Mouse (Mus musculus) intestine, embryonic 14.5 days (tissue): ENCODE measurements around the gene Slc46a1. TPM values are rescaled to one million over a fixed set of nuclear protein-coding genes. Genes with fewer than 3 reads are reported as not detected.

ENCODE experiments used
- ATAC-seq: fragments of 200-750 bp; cut with Nextera tagmentation; replicated peaks from 2 replicates; pipeline ENCODE4 v1.8.0; 2017; ENCODE audit warnings: low read depth, moderate number of reproducible peaks, moderate TSS enrichment, moderate library complexity; ENCODE audit not compliant: low FRiP score, low TSS enrichment
- DNase-seq: peaks from one replicate; pipeline ENCODE4 v3.0.0-alpha.2; 2018; ENCODE audit warnings: low spot score
- H3K27ac ChIP-seq: fragments of 300-500 bp; sonication (generic); 2 replicates; pipeline ENCODE4 v1.5.1; 2014; ENCODE audit warnings: low read depth, mild to moderate bottlenecking, control low read depth
- H3K27me3 ChIP-seq: fragments of 300-500 bp; sonication (generic); replicated peaks from 2 replicates; pipeline ENCODE4 v1.6.1; 2014; ENCODE audit warnings: low read length, control low read depth; ENCODE audit not compliant: control insufficient read depth, insufficient read depth
- H3K36me3 ChIP-seq: fragments of 300-500 bp; sonication (generic); 2 replicates; pipeline ENCODE4 v1.6.1; 2014; ENCODE audit warnings: low read length, control low read depth; ENCODE audit not compliant: control insufficient read depth, insufficient read depth
- H3K4me1 ChIP-seq: fragments of 300-500 bp; sonication (generic); replicated peaks from 2 replicates; pipeline ENCODE4 v1.6.1; 2014; ENCODE audit warnings: low read length, control low read depth, mixed read lengths; ENCODE audit not compliant: control insufficient read depth, insufficient read depth
- H3K4me2 ChIP-seq: fragments of 300-500 bp; sonication (generic); 2 replicates; pipeline ENCODE4 v1.6.1; 2014; ENCODE audit warnings: low read length
- H3K4me3 ChIP-seq: fragments of 300-500 bp; sonication (generic); 2 replicates; pipeline ENCODE4 v1.5.1; 2014; ENCODE audit warnings: low read depth, low read length, control low read depth, mixed read lengths
- H3K9ac ChIP-seq: fragments of 300-500 bp; sonication (generic); 2 replicates; pipeline ENCODE4 v1.6.1; 2014; ENCODE audit warnings: mild to moderate bottlenecking, low read length
- H3K9me3 ChIP-seq: fragments of 300-500 bp; sonication (generic); 2 replicates; pipeline ENCODE4 v1.6.1; 2016; ENCODE audit warnings: low read length, control low read depth; ENCODE audit not compliant: control insufficient read depth
- WGBS: fragments of 180-500 bp; shearing (Covaris S2); extraction: QIAGEN DNeasy Blood & Tissue Kit; methylation state at CpG from one replicate; pipeline ENCODE4 v1.1.7; 2014; 5-methylcytosine and 5-hydroxymethylcytosine counted together
- polyA plus RNA-seq: library from polyadenylated mRNA; unstranded; fragments of >200 nt; fragmentation: Nextera tagmentation; extraction: Ambion mirVana; gene quantifications from 2 replicates; pipeline ENCODE4 v1.2.1, GENCODE M21; 2014

Gene Slc46a1
- polyA plus RNA-seq, 1 experiment from 2014 or later: 12.4 TPM

DNA sequence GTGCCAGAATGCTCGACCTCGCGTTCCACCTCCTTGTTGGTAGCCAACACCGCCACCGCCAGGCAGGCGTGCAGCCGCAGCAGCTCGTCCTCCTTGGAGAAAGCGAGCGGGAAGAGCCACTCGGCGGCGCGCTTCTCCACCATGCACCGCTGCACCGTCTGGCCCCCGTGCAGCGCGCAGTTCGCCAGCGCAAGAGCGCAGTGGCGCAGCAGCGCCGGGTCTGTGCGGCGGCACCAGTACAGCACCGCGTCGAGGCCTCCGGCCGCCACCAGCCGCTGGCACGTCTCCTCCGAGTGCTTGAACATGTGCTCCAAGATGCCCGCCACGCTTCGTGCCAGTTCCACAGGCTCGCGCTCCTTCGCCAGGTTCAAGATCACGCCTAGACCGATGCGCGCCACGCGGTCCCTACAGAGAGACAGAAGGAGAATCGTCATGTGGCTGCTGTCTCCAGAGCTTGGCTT, 25.3 kb downstream of the Slc46a1 start:
- Histone ChIP-seq H3K9ac (no peak overlapping the region), H3K4me2 (peak overlapping the region; percentile 42), H3K36me3 (no peaks in the 10 kb centered on the region), H3K27ac (no peak overlapping the region), H3K9me3 (no peaks in the 10 kb centered on the region), H3K4me3 (peak overlapping the region; percentile 18), H3K27me3 (peaks cover 67% of the 10 kb centered on the region), H3K4me1 (no peaks in the 10 kb centered on the region)
- ATAC-seq: 0 out of 2 replicates have a peak, but pooled peaks have one; percentile 66
- WGBS: 12% methylated on average over 48 of the region's 48 CpGs
- peak; percentile 61 for DNase-seq

GRCm38 (mm10) chr11:78495904-78496303, 30.4 kb downstream of the Slc46a1 start:
- Histone ChIP-seq H3K4me1 (peaks cover 6% of the 10 kb centered on the region; the same call in 1 of the 2 replicates), H3K27ac (no peak overlapping the region), H3K9ac (no peak overlapping the region), H3K36me3 (no peaks in the 10 kb centered on the region), H3K4me2 (no peak overlapping the region), H3K27me3 (peaks cover 43% of the 10 kb centered on the region), H3K4me3 (no peak overlapping the region), H3K9me3 (no peaks in the 10 kb centered on the region)
- DNase-seq (peak; percentile 80), ATAC-seq (no peak)
- 6% methylated on average over 6 of the region's 6 CpGs for WGBS

DNA sequence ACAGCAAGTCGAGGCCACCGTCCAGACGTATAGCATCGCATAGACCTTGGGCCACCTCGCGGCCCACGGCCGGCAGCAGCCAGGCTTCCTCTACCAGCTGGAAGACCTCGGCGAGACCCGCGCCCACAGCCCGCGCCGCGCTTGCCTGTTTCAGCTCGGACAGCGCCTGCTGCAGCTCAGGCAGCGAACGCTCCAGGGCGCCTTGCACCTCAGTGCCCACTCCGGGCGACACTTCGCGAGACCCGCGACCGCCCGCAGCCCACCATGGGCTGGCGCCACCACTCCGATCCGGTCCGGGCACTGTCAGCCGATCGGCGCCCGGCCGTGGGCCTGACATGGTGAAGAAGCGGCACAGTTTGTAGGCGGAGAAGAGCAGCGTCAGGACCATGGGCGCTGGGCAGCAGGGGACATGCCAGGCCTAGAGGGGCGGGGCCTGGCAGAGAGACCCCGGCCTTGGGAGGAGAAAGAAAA, 31.6 kb downstream of the Slc46a1 start:
- H3K4me3 ChIP-seq: peak overlapping the region; percentile 48
- under 1% methylated on average over 44 of the region's 44 CpGs for WGBS
- peak overlapping the region; percentile 95 for H3K4me2 ChIP-seq
- peak; percentile 33 for ATAC-seq
- DNase-seq: peak; percentile 58
- H3K27ac ChIP-seq: no peak overlapping the region
- H3K4me1 ChIP-seq: peaks cover 6% of the 10 kb centered on the region; the same call in 1 of the 2 replicates
- no peaks in the 10 kb centered on the region for H3K9me3 ChIP-seq
- H3K27me3 ChIP-seq: peaks cover 31% of the 10 kb centered on the region
- no peaks in the 10 kb centered on the region for H3K36me3 ChIP-seq
- H3K9ac ChIP-seq: peak overlapping the region; percentile 41

GRCm38 (mm10) chr11:78497544-78498522, 32.3 kb downstream of the Slc46a1 start, which contains the start of gene Sarm1:
Gene Sarm1, minus strand, starts transcription at chr11:78497754.
- Histone ChIP-seq H3K9ac (peak within 1 kb of the TSS; percentile 41), H3K9me3 (no peaks in the 10 kb centered on the region)
- DNase-seq: peak; percentile 94

GRCm38 (mm10) chr11:78499004-78499403, 33.5 kb downstream of the Slc46a1 start, which contains the start of gene Vtn:
Gene Vtn, plus strand, starts transcription at chr11:78499091.
- ATAC-seq (no peak), DNase-seq (no peak)
- Histone ChIP-seq H3K9me3 (no peaks in the 10 kb centered on the region), H3K27ac (no peak within 1 kb of the TSS; the same call in 1 of the 2 replicates), H3K4me2 (peak within 1 kb of the TSS; percentile 95), H3K9ac (0 out of 2 replicates have a peak within 1 kb of the TSS, but pooled peaks have one; percentile 11), H3K36me3 (no peaks in the 10 kb centered on the region), H3K27me3 (peaks cover 30% of the 10 kb centered on the region), H3K4me1 (peaks cover 6% of the 10 kb centered on the region; the same call in 1 of the 2 replicates), H3K4me3 (peak within 1 kb of the TSS; percentile 48)
- WGBS: 54% methylated on average over 7 of the region's 7 CpGs

More at GRCm38 (mm10) chr11:78497544-78498522, 32.3 kb downstream of the Slc46a1 start, which contains the start of gene Sarm1:
- ATAC-seq: peak; percentile 94
- H3K4me1 ChIP-seq: peaks cover 6% of the 10 kb centered on the region; the same call in 1 of the 2 replicates
- H3K4me3 ChIP-seq: peak within 1 kb of the TSS; percentile 48
- H3K27me3 ChIP-seq: peaks cover 30% of the 10 kb centered on the region
- 3% methylated on average over 36 of the region's 36 CpGs for WGBS
- no peak within 1 kb of the TSS; the same call in 1 of the 2 replicates for H3K27ac ChIP-seq
- no peaks in the 10 kb centered on the region for H3K36me3 ChIP-seq
- H3K4me2 ChIP-seq: peak within 1 kb of the TSS; percentile 95

DNA sequence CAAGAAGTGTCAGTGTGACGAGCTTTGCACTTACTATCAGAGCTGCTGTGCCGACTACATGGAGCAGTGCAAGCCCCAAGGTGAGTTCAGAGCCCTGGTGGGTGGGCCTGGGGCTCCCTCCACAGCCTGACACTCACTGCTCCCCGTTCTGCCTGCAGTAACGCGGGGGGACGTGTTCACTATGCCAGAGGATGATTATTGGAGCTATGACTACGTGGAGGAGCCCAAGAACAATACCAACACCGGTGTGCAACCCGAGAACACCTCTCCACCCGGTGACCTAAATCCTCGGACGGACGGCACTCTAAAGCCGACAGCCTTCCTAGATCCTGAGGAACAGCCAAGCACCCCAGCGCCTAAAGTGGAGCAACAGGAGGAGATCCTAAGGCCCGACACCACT, 34.0 kb downstream of the Slc46a1 start:
- H3K4me1 ChIP-seq: peaks cover 6% of the 10 kb centered on the region; the same call in 1 of the 2 replicates
- H3K4me3 ChIP-seq: no peak overlapping the region
- H3K9me3 ChIP-seq: no peaks in the 10 kb centered on the region
- no peak overlapping the region for H3K27ac ChIP-seq
- no peaks in the 10 kb centered on the region for H3K36me3 ChIP-seq
- ATAC-seq (no peak), DNase-seq (no peak)
- WGBS: 50% methylated on average over 16 of the region's 16 CpGs
- no peak overlapping the region for H3K9ac ChIP-seq
- no peak overlapping the region for H3K4me2 ChIP-seq
- H3K27me3 ChIP-seq: peaks cover 26% of the 10 kb centered on the region

DNA sequence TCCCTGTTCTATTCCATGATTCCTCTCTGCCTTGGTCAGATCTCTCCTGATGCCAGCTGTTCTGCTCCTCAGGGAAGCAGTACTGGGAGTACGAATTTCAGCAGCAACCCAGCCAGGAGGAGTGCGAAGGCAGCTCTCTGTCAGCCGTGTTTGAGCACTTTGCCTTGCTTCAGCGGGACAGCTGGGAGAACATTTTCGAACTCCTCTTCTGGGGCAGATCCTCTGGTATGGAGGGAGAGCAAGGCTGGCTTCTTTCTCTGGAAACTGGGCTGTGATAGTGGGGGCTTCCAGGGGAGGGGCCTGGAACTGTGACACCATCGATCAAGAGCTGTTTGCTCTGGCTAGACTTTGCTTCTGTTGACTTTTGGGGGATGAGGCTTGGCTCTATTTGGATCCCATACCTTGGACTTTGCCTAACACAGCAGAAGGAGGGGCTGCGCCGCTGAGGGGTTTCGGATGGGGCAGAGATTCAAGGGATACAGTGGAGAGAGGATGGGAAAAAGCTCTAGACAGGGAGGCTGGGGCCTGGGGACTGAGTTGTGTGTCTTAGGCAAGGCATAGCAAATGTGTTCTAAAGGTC, 35.2 kb downstream of the Slc46a1 start:
- ATAC-seq: no peak
- Histone ChIP-seq H3K9ac (no peak overlapping the region), H3K27me3 (peaks cover 23% of the 10 kb centered on the region), H3K27ac (no peak overlapping the region), H3K4me3 (no peak overlapping the region), H3K9me3 (no peaks in the 10 kb centered on the region), H3K4me2 (no peak overlapping the region), H3K4me1 (peaks cover 6% of the 10 kb centered on the region; the same call in 1 of the 2 replicates), H3K36me3 (0 out of 2 replicates have a peak, but pooled peaks cover 1% of the 10 kb centered on the region)
- no peak for DNase-seq
- 67% methylated on average over 9 of the region's 9 CpGs for WGBS

GRCm38 (mm10) chr11:78501529-78501928, 36.0 kb downstream of the Slc46a1 start:
- no peak for DNase-seq
- Histone ChIP-seq H3K9ac (no peak overlapping the region), H3K4me3 (no peak overlapping the region), H3K4me2 (no peak overlapping the region), H3K4me1 (peaks cover 6% of the 10 kb centered on the region; the same call in 1 of the 2 replicates), H3K9me3 (no peaks in the 10 kb centered on the region), H3K27ac (no peak overlapping the region), H3K36me3 (peaks cover 6% of the 10 kb centered on the region; the same call in 1 of the 2 replicates), H3K27me3 (peaks cover 15% of the 10 kb centered on the region)
- 75% methylated on average over 20 of the region's 20 CpGs for WGBS
- ATAC-seq: no peak
